Mouse (Mus musculus): Measurements from ENCODE around the gene Kif21a. TPM values are rescaled to one million over a fixed set of nuclear protein-coding genes. Genes with fewer than 3 reads are reported as not detected.
A peak's percentile ranks its signal among the peaks of the same experiment; 100 is the strongest.

The Kif21a gene
- 66.8 and 80.0 TPM in 2 replicates for polyA plus RNA-seq (2012; rRNA removed)

- DNase-seq (ENCODE audit: low read depth): peak; percentile 94
- TF ChIP-seq POLR2A (IDR thresholded peaks at IDR 0.05; ENCODE audit: borderline replicate concordance, extremely low read depth, insufficient read depth, insufficient read length, poor library complexity, severe bottlenecking) (peak; percentile 23; the same call in 1 of the 2 replicates), CTCF (IDR thresholded peaks at IDR 0.05; ENCODE audit: borderline replicate concordance, extremely low read depth, insufficient read depth, insufficient read length) (no peak)
Measured at GRCm38 (mm10) chr15:91049496-91050441, at the start of gene Kif21a. TSS of gene Kif21a (minus strand) at chr15:91049948.

GRCm38 (mm10) chr15:91096606-91097005, 46.9 kb upstream of the Kif21a start:
- no peak for DNase-seq (ENCODE audit: low read depth)
- TF ChIP-seq POLR2A (IDR thresholded peaks at IDR 0.05; ENCODE audit: borderline replicate concordance, extremely low read depth, insufficient read depth, insufficient read length, poor library complexity, severe bottlenecking) (no peak), CTCF (IDR thresholded peaks at IDR 0.05; ENCODE audit: borderline replicate concordance, extremely low read depth, insufficient read depth, insufficient read length) (no peak)

GRCm38 (mm10) chr15:91089427-91089826, 39.7 kb upstream of the Kif21a start:
- TF ChIP-seq CTCF (IDR thresholded peaks at IDR 0.05; ENCODE audit: borderline replicate concordance, extremely low read depth, insufficient read depth, insufficient read length) (no peak), POLR2A (IDR thresholded peaks at IDR 0.05; ENCODE audit: borderline replicate concordance, extremely low read depth, insufficient read depth, insufficient read length, poor library complexity, severe bottlenecking) (no peak)
- DNase-seq (ENCODE audit: low read depth): no peak

- DNase-seq (ENCODE audit: low read depth): no peak
- no peak for TF ChIP-seq POLR2A (IDR thresholded peaks at IDR 0.05; ENCODE audit: borderline replicate concordance, extremely low read depth, insufficient read depth, insufficient read length, poor library complexity, severe bottlenecking)
- TF ChIP-seq CTCF (IDR thresholded peaks at IDR 0.05; ENCODE audit: borderline replicate concordance, extremely low read depth, insufficient read depth, insufficient read length): no peak
Measured at GRCm38 (mm10) chr15:91088071-91088470, 38.3 kb upstream of the Kif21a start.

- peak; percentile 82 for DNase-seq (ENCODE audit: low read depth)
Measured at GRCm38 (mm10) chr15:91077457-91078410, 28.0 kb upstream of the Kif21a start.

GRCm38 (mm10) chr15:91072440-91072839, 22.7 kb upstream of the Kif21a start:
- TF ChIP-seq CTCF (IDR thresholded peaks at IDR 0.05; ENCODE audit: borderline replicate concordance, extremely low read depth, insufficient read depth, insufficient read length) (no peak), POLR2A (IDR thresholded peaks at IDR 0.05; ENCODE audit: borderline replicate concordance, extremely low read depth, insufficient read depth, insufficient read length, poor library complexity, severe bottlenecking) (no peak)
- no peak for DNase-seq (ENCODE audit: low read depth)

More at GRCm38 (mm10) chr15:91077457-91078410, 28.0 kb upstream of the Kif21a start:
- no peak for TF ChIP-seq POLR2A (IDR thresholded peaks at IDR 0.05; ENCODE audit: borderline replicate concordance, extremely low read depth, insufficient read depth, insufficient read length, poor library complexity, severe bottlenecking)
- no peak for TF ChIP-seq CTCF (IDR thresholded peaks at IDR 0.05; ENCODE audit: borderline replicate concordance, extremely low read depth, insufficient read depth, insufficient read length)

- TF ChIP-seq POLR2A (IDR thresholded peaks at IDR 0.05; ENCODE audit: borderline replicate concordance, extremely low read depth, insufficient read depth, insufficient read length, poor library complexity, severe bottlenecking): no peak
- TF ChIP-seq CTCF (IDR thresholded peaks at IDR 0.05; ENCODE audit: borderline replicate concordance, extremely low read depth, insufficient read depth, insufficient read length): no peak
Measured at GRCm38 (mm10) chr15:91064310-91064826, 14.6 kb upstream of the Kif21a start.

GRCm38 (mm10) chr15:91063845-91064244, 14.1 kb upstream of the Kif21a start:
- peak; percentile 92 for DNase-seq (ENCODE audit: low read depth)
- TF ChIP-seq POLR2A (IDR thresholded peaks at IDR 0.05; ENCODE audit: borderline replicate concordance, extremely low read depth, insufficient read depth, insufficient read length, poor library complexity, severe bottlenecking): no peak
- TF ChIP-seq CTCF (IDR thresholded peaks at IDR 0.05; ENCODE audit: borderline replicate concordance, extremely low read depth, insufficient read depth, insufficient read length): no peak

More at GRCm38 (mm10) chr15:91064310-91064826, 14.6 kb upstream of the Kif21a start:
- no peak for DNase-seq (ENCODE audit: low read depth)

- no peak for DNase-seq (ENCODE audit: low read depth)
- TF ChIP-seq CTCF (IDR thresholded peaks at IDR 0.05; ENCODE audit: borderline replicate concordance, extremely low read depth, insufficient read depth, insufficient read length): no peak
- TF ChIP-seq POLR2A (IDR thresholded peaks at IDR 0.05; ENCODE audit: borderline replicate concordance, extremely low read depth, insufficient read depth, insufficient read length, poor library complexity, severe bottlenecking): no peak
Measured at GRCm38 (mm10) chr15:91056866-91057342, 7.2 kb upstream of the Kif21a start.

- DNase-seq (ENCODE audit: low read depth): peak; percentile 98
- TF ChIP-seq CTCF (IDR thresholded peaks at IDR 0.05; ENCODE audit: borderline replicate concordance, extremely low read depth, insufficient read depth, insufficient read length): no peak
- TF ChIP-seq POLR2A (IDR thresholded peaks at IDR 0.05; ENCODE audit: borderline replicate concordance, extremely low read depth, insufficient read depth, insufficient read length, poor library complexity, severe bottlenecking): no peak
Measured at GRCm38 (mm10) chr15:91056176-91056865, 6.6 kb upstream of the Kif21a start.

All from brain, embryonic 14.5 days (tissue).